8 mouse cellular contexts compared by ENCODE assay signal in genomic region chr5:137759971-137760412, GRCm38 (mm10). TPM values are rescaled to one million over a fixed set of nuclear protein-coding genes. Genes with fewer than 3 reads are reported as not detected.
DNase-seq lines count a peak whose midpoint lies in the region; ATAC-seq lines count a peak whose summit lies in the region.

No protein-coding gene starts in this region.

- no peak overlapping the region for H3K4me2 ChIP-seq in hindbrain, embryonic 15.5 days

- peak; percentile 78 for DNase-seq in WW6 (ENCODE audit: low read depth, low spot score)
- DNase-seq in cerebellum, postnatal 25 days = peak; percentile 91 to 93
- DNase-seq in frontal cortex, postnatal 36 days (ENCODE audit: low spot score in 2 of 2) = peak; percentile 78 to 86
- DNase-seq in left cerebral cortex, adult 18-20 months (ENCODE audit: low spot score in 2 of 2) = peak; percentile 83
- DNase-seq in lung, postnatal 4 days = peak; percentile 89 to 92
- peak; percentile 94 for DNase-seq in right cerebral cortex, postnatal 10 days (ENCODE audit: low spot score in 2 of 2)
- DNase-seq in urinary bladder, postnatal 25 days (ENCODE audit: low spot score) = peak; percentile 76

- no peaks in the 10 kb centered on the region for H3K27me3 ChIP-seq in hindbrain, embryonic 15.5 days

- H3K36me3 ChIP-seq in hindbrain, embryonic 15.5 days = no peaks in the 10 kb centered on the region

- peaks cover 33% of the 10 kb centered on the region for H3K4me1 ChIP-seq in hindbrain, embryonic 15.5 days (replicated peaks)

- no peak overlapping the region for H3K4me3 ChIP-seq in hindbrain, embryonic 15.5 days

- ATAC-seq in hindbrain, embryonic 15.5 days (ENCODE audit: low FRiP score, low read depth) = peak; percentile 89

- WGBS in hindbrain, embryonic 15.5 days = 19% methylated on average over 4 of the region's 4 CpGs

- no peaks in the 10 kb centered on the region for H3K9me3 ChIP-seq in hindbrain, embryonic 15.5 days

- H3K9ac ChIP-seq in hindbrain, embryonic 15.5 days = no peak overlapping the region

- H3K27ac ChIP-seq in hindbrain, embryonic 15.5 days (replicated peaks) = peak overlapping the region; percentile 79

RNA-seq across cellular contexts. Expression of gene Tsc22d4, which starts 14.5 kb away (rescaled TPM):
- polyA plus RNA-seq in hindbrain, embryonic 15.5 days (2015; fragmentation: Nextera tagmentation; extraction: Ambion mirVana) = 84.5 and 88.6 TPM in 2 replicates
- 100 to 1,000 TPM; 139 to 145 TPM for total RNA-seq in left cerebral cortex, adult 18-20 months (2021)

RNA-seq across cellular contexts. Expression of gene Nyap1, which starts 18.6 kb away (rescaled TPM):
- 44.1 and 48.5 TPM in 2 replicates for polyA plus RNA-seq in hindbrain, embryonic 15.5 days (2015; fragmentation: Nextera tagmentation; extraction: Ambion mirVana)
- 10 to 100 TPM; 80.1 to 82.0 TPM for total RNA-seq in left cerebral cortex, adult 18-20 months (2021)

RNA-seq across cellular contexts. Expression of gene Ppp1r35, which starts 18.7 kb away (rescaled TPM):
- 43.4 and 44.7 TPM in 2 replicates for polyA plus RNA-seq in hindbrain, embryonic 15.5 days (2015; fragmentation: Nextera tagmentation; extraction: Ambion mirVana)
- total RNA-seq in left cerebral cortex, adult 18-20 months (2021) = 10 to 100 TPM; 23.7 to 25.7 TPM

RNA-seq across cellular contexts. Expression of gene Mepce, which starts 27.5 kb away (rescaled TPM):
- polyA plus RNA-seq in hindbrain, embryonic 15.5 days (2015; fragmentation: Nextera tagmentation; extraction: Ambion mirVana) = 9.7 and 11.0 TPM in 2 replicates
- 10 to 100 TPM; 39.1 to 50.2 TPM for total RNA-seq in left cerebral cortex, adult 18-20 months (2021)

RNA-seq across cellular contexts. Expression of gene Zcwpw1, which starts 27.6 kb away (rescaled TPM):
- 11.9 and 12.8 TPM in 2 replicates for polyA plus RNA-seq in hindbrain, embryonic 15.5 days (2015; fragmentation: Nextera tagmentation; extraction: Ambion mirVana)
- 1 to 10 TPM; 5.9 to 7.6 TPM for total RNA-seq in left cerebral cortex, adult 18-20 months (2021)
